Mouse (Mus musculus) testis, adult 2 months (tissue): ENCODE results near the gene Crebl2.

ENCODE experiments used
- CTCF ChIP-seq: fragments of 200-500 bp; IDR thresholded peaks from 2 replicates; pipeline ENCODE4 v1.5.1; 2012; ENCODE audit warnings: low read depth, mild to moderate bottlenecking, inconsistent platforms, low read length, moderate library complexity; ENCODE audit not compliant: control insufficient read depth, insufficient read depth, insufficient replicate concordance
- POLR2A ChIP-seq: fragments of 200-500 bp; IDR thresholded peaks from 2 replicates; pipeline ENCODE4 v1.6.1; 2012; ENCODE audit warnings: low read depth, mild to moderate bottlenecking, inconsistent platforms, low read length, moderate library complexity; ENCODE audit not compliant: control insufficient read depth

- TF ChIP-seq CTCF (no peak), POLR2A (no peak)
Observed at GRCm38 (mm10) chr6:134905811-134906210, 75.9 kb downstream of the Crebl2 start.
